Mouse (Mus musculus) megakaryocyte-erythroid progenitor cell, adult 5-6 weeks (primary cell): ENCODE data around the gene Dchs1. TPM values are rescaled to one million over a fixed set of nuclear protein-coding genes. Genes with fewer than 3 reads are reported as not detected.

Source experiments
- ATAC-seq: replicated peaks from 2 replicates; pipeline ENCODE4 v1.8.0; 2016; ENCODE audit warnings: mild to moderate bottlenecking, inconsistent platforms; ENCODE audit not compliant: severe bottlenecking, poor library complexity, low FRiP score, low TSS enrichment
- total RNA-seq, 2 experiments: library from RNA; stranded (forward) in 1 of 2; stranded (reverse) in 1 of 2; fragments of 200-1000, 215-1000 nt in 1 of 2; fragments of >200 nt in 1 of 2; fragmentation: Nextera tagmentation in 1 of 2; gene quantifications; 2 replicates each; pipeline ENCODE4 v1.2.3; 2014 to 2017

Dchs1 gene
- total RNA-seq, 2 experiments from 2014 or later, result not detected

DNA sequence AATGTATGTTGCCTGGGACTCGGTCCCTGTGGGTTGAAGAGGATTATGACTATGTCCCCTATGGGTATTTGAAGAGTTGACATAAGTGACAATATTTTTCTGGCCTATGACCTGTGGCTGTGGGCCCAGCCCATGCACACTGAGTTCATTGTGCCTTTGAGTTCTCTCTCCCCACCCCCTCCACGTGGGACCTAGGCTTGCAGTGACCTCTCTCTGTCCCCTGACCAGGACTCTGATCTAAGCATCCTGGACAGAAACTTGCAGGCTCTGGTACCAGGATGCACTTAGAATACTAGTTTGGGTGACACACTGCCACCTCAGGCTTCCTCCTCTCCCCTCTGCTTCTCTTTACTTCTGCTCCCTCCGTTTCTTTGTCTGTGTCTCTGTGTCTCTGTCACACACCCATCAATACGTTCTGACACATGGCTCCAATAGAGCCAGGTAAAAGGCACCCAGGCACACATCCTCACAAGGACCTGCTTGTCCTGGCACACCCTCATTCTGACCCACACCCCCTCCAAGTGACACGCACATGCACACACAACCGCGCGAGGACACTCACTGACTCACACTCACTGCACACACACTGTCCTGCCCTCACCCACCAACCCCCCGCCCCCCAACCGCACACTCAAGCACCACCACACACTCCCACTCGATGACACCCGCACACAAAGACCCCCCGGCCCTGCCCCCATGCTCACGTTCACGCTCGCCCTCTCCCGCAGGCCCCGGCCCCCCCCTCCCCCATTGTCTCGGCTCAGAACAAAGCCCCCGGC, 759 bp downstream of the Dchs1 start:
- 0 out of 2 replicates have a peak, but pooled peaks have one; percentile 8 for ATAC-seq

DNA sequence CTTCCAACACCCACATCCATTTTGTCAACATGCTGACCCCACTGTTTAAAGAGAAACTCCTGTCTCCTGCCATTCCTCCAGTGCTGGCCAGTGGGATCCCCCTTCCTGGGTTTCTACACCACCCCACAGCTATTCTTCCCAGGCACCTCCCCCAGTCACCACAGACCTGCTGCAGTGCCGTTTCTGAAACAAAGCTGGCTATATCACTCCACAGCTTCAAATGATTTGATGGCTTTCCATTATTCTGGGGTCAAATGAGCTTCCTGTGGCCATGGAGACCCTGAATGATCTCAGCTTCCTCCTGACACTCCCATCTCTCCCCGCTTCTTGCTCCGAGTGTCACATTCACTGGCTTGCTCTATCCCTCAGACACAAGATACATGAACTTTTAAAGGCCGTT, 2.9 kb downstream of the Dchs1 start:
- ATAC-seq, result no peak

DNA sequence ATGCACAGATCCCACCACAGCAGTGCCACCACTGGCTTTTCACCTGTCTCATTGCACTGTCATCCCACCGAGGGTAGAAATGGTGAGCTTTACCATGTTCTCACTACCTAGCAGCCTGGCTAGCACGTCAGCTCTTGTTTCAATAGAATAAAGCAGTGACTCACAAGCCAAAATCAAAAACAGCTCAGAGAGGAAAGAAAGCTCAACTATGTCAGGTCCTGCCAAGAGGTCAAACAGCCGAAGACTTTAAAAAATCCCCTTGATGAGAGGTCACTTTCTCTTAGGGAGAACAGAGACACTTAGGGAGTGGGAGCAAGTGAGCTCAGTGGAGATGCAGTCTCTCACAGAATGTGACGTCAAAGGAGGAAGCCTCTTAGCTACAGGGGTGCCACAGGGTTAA, 3.6 kb downstream of the Dchs1 start:
- no peak for ATAC-seq

DNA sequence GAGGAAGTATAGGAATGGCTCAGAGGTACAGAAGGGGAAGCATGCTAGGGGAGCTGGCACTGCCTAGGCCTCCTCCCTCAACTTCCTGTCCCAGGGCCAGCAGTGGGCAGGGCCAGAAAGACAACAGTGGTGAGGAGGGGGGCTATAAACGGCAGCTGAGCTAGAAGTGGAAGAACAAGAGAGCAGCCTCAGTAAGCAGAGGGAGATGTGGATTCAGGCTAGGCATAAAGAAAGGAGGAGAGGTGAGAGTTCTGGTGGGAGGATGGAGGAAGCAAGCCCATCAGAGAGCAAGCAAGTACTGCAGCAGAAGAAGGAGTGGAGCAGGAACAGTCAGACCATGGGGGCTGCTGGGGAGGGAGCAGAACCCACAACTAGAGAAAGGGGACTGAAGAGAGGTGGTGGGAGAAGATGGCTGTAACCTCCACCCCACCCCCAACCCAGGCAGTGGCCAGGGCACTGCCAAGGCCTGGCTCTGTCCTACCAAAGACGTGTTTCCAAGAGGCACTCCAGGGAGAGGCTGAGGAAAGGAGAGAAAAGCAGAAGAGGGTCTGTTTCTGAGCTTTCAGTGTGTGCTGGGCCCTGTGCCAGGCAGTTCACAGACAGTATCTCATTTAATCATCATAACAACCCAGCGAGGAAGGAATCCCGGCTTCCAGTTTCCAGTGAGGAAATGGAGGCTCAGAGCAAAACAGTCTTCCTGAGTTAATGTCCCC, 8.7 kb downstream of the Dchs1 start:
- ATAC-seq, result no peak

DNA sequence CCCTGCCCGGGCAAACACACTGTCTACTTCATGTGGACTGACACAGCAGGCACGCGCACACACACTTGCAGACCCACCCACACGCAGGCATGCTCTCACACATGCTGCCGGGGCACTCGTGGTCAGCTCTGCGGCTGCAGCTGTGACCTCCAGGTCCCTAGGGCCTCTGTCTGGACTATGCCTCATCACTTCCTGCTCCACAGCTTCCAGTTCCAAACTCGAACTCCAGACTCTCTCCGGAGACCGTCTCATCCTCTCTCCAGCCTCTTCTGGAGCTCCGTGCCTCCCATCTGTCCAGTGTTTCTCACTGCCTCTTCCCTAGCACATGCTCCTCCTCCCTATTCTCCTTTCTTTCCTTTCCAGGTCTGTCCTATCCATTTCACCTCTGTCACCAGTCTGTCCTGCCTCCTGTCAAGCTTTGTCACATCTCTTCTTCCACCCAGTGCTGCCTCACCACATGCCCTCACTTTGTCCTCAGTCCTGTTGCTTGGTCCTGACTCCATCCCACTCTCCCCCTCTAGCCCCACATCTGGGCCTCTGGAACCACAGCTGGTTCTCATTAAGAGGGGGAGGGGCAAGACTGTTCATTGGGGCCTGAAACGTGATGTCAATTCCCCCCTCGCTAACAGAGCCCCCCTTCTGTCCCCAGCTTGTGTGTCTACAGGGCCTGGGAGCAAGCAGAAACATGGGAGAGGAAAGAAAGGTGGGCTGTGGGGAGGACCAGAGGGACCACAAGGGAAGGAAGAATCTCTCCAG, 9.5 kb downstream of the Dchs1 start:
- ATAC-seq, result 0 out of 2 replicates have a peak, but pooled peaks have one; percentile 43

DNA sequence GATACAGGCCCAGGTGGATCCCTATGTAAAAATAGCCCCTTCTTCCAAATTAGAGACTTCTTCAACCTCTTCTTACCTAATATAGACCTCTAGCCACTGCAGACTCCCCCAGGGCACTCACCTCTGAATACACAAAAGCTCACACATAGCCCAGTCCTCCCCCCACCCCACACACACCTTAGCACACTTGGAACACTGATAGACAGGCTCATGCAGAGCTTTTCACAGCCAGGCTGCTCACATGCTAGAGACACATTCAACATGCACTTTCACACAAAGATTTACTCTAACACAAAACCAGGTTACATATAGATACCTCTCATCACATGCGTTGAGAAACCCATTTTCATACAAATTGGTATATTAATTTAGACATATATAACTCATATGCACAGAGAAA, 10.1 kb downstream of the Dchs1 start:
- no peak for ATAC-seq

DNA sequence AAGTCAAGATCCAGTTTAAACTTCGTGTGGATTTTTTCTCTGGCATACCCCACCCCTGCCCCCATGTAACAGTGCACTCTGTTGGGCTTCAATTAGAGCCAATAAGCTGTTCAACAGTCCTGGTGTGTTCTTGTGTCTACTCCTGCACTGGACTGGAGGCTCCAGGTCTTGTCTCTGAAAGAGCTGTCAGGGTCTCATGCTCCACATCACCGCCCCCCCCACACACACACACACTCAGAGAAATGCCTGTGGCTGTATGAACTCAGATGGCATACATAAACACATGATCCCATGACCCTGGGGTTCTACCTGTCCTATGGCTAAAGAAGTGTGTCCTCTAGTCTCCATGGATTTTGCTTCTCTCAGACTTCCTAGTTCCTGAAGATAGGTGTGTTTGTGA, 11.4 kb downstream of the Dchs1 start:
- no peak for ATAC-seq

DNA sequence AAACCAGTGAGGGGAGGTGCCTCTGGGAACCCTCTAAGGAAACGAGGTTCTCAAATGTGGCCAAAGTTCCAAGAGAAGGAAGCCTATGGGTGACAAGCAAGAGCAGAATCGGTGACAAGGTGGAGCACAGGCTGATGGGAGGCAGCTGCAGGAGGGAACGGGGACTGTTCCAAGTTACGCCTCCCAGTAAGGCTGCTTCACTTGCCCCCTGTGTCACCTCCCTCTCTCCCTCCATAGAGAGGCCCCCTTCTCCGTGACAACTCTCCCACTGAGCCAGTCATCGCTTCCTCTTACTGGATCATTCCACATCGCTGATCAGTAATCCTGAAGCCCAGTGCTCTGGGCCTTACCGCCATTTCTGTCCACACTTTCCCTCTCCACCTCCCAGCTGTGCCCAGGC, 12.8 kb downstream of the Dchs1 start:
- no peak for ATAC-seq

DNA sequence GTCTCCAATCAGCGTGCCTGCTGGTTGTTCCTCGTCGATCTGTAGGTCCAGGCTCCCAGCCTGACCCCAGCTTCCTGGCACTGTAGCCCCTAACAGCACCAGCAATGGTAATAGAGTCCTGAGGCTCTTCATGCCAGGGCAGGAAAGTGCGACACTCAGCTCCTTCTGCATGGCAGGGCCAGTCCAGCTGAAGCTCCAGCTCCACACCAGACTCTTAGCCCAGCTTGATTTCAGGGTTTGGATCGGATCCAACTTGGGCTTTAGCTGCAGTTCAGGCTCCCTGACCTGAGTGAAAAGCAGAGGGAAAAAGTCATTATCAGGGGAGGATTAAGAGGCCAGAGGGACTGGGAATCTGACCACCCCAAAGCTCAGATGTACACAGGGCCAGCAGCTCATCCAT, 14.4 kb downstream of the Dchs1 start:
- ATAC-seq, result no peak

DNA sequence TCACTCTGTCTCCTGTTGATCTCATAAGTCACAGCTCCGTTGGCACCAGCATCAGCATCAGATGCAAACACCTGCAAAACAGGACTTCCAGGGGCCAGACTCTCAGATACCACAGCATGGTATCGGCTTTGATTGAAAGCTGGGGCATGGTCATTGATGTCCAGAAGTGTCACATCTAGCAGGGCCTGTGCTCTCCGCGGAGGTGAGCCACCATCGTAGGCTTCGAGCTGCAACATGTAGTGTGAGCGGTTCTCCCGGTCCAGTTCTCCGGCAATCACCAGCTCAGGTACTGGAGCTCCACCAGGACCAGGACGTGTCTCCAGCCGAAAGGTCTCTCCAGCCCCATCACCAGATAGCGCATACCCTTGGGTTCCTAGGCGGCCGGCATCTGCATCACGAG, 15.1 kb downstream of the Dchs1 start:
- no peak for ATAC-seq

DNA sequence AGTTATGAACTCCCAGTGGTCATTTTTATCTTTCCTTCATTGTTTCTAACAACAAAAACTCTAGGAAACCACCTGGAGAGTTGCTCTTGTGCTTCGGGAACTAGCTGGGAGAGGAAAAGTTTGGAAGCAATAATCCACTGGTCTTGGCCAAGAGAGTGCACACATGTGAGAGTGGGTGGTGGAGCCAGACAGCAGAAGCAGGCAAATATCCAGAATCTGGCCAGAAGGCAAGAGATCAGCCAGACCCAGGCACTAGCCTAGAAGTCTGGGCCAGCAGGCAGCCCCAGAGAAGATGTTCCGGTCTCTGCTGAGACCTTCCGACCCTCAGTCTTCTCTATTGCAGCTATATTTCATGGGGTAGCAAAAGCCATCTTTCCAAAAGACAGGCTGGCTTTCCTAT, 17.5 kb downstream of the Dchs1 start:
- ATAC-seq, result no peak

DNA sequence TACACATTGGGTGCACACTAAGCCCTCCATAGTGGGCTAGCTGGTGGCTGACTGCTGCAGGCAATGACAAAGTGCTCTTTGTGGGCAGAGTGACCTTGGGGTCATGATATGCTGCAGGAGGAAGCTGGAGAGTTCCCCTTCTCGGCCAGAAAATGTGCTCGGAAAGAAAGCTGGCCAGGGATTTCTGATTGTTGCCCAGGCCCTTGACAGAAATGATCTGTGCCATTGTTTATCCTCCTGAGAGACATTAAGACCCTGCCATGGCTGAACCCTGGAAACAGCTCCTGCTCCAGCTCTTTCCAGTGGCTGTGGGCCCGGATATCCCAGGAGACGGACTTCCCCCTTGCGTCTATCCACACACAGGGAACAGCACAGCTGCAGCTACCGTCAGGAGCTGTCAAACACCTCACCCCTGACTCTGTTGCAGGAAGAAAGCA, 19.7 kb downstream of the Dchs1 start:
- ATAC-seq, result no peak

DNA sequence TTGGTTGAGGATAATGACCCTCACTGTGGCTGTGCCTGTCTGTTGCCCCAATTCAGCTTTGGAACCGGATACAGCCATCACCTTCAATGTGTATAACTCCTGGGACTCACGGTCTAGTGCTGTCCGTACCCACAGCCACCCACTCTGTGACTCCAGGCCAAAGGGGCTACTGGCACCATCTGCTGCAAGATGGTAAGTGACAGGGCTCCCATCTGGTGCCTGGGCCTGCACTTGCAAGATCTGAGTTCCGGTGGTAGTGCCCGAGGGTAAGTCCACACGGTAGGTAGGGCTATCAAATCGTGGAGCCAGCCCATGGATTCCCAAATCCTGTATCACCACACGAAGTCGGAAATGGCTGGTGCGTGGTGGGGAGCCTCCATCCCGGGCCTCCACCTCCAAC, 23.1 kb downstream of the Dchs1 start:
- no peak for ATAC-seq

DNA sequence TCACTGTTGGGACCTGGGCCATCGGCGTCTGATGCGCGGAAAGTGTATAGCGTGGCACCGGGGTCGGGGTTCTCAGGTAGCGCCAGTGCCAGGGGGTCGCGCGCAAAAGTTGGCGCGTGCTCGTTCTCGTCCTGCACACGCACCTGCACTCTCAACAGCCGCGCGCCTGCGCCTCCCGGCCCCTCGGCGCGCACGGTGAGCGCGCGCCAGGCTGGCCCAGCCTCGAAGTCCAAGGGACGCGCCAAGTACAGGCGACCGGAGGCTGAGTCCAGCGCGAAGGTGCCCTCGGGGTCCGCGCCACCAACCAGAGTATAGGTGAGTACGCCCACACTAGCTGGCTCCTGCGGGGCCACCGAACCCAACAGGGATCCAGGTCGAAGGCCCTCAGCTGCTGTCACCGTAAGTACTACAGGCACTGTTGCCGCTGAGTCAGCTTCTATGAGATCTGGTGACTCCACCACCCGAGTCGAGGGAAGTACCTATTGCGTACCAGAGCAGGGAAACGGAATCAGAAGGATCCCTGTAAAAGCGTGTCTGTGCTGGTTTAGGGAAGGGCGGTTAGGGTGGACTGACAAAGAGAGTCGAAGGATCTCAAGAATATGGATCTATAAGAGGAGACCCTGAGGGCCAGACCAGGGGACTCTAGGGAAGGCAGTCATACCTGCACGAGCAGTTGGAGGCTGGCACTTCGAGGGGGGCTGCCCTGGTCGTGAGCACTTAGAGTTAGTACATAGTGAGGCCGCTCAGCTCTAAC, 24.8 kb downstream of the Dchs1 start:
- ATAC-seq, result no peak

DNA sequence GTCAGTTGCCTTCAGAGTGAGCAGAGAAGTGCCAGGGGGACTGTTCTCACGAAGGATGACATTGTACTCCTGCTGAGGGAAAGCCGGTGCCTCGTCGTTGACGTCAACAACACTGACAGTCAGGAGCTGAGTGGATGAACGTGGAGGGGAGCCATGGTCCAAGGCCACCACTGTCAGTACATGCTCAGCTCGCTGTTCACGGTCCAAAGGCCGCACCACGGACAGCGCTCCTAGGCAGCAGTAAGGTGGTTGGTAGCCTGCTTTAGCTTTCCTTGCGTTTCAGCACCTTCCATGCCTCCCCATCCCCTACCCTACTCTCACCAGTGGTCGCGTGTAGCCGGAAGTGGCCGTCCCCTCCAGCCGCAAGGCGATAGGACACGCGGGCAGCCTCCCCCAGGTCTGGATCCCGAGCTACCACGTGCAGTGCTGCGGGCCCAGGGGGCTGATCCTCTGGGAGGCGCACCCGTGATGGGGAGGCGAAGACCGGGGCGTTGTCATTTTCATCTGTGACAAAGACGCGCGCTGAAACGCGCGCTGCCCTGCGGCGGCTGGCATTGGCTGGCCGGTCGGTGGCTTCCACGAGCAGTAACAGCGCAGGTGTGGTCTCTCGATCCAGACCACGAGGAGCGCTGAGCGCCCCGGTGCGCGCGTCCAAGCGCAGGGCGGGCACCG, 25.5 kb downstream of the Dchs1 start:
- ATAC-seq, result no peak

DNA sequence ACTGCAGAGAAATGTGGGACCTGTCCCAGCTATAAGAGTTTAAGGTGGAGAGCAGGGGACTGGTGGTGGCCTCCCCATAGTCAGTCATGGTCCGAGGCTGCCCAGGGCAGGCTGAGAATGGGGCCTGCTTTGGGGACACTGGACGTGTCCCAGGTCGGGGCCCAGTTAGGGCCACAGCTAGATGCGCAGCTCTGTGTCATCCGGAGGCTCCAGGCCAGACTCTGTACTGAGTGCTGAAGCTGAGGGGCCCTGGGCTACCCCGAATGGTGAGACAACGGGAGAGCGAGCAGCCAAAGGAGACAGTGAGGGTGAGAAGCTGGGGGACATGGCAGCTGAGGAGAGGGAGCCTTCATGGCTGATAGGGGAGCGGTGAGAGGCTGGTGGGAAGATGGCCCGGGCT, 34.2 kb downstream of the Dchs1 start:
- ATAC-seq, result no peak

DNA sequence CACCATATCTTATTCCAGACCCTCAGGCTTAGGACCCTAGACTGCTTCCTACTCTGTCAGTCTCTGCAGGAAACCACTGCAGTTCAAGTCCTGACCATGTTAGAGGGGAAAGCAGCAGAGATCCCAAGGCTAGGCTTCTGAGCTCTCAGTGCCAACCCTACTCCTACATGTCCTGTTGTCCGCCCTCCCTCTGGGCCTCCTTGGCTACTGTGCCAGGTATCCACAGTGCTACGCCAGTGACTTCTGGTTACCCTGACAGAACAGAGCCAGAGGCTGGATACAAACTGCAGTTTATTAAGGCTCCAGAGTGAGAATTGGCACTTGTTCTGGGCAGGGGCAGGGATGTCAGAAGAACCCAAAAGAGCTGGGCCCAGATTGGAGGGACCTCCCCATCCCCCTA, 34.7 kb downstream of the Dchs1 start:
- ATAC-seq, result no peak

DNA sequence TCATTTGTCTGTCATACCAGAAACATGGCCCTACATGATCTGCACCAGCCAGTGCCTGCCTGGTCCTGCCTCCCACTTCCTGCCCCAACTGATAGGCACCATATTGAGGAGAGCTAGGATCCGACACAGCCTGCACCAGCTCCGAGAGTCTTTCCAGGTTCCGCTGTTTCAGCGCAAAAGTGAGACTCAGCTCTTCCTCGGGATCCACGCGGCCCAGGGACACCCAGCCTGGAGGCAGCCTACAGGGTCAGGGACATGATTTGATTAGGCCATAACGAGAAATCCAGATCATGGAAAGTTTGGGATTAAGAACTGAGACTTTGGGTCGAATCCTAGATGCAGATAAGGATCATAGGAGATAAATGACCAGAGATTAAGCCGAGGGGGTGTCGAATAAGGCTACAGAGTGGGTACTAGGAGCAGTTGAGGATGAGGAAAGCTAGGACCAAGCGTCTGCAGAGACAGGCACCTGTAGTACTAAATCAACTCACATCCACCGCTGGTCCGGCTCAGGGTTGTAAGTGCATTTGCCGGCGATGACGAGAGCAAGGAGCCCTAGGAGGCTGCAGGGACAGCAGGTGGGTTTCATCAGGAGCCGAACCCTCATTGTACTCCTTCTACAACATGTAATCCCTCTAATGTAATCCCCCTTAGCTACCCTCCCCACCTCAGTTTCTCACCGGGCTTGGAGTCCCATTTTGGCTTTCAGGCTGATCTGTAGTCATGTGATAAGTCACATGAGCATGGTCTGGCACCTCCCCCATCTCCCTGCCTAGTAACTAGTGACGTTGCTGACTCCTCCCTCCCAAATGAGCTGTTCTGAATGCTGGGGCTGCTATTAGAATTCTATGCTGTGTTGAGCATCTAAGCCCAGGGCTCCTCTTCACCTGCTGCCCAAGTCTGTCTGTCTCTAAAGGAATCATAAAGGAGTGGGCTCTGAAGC, 35.7 kb downstream of the Dchs1 start, which contains the start of gene Tpp1:
Gene Tpp1, minus strand, starts transcription at position 745 of the 943 bp plus-strand sequence.
- ATAC-seq, result peak; percentile 95
